In genomic region chr14:77846206-77846605, GRCm38 (mm10) we compare ENCODE assay signal across 28 mouse cellular contexts. TPM values are rescaled to one million over a fixed set of nuclear protein-coding genes. Genes with fewer than 3 reads are reported as not detected.
DNase-seq lines count a peak whose midpoint lies in the region; ATAC-seq lines count a peak whose summit lies in the region.
"Had no signal": no experiment of that assay in that cellular context is flagged by ENCODE, and none has a peak within 500 bp of the region (broad histone marks: within the 10 kb centered on the region; RNA-seq: fewer than 3 reads in every experiment).

No protein-coding gene starts in this region.

- H3K36me3 ChIP-seq in kidney, embryonic 14.5 days (ENCODE audit: control insufficient read depth, insufficient read depth, low read length): no peaks in the 10 kb centered on the region; the same call in 1 of the 2 replicates
- H3K36me3 ChIP-seq in limb, embryonic 12.5 days: no peaks in the 10 kb centered on the region
- H3K36me3 ChIP-seq in limb, embryonic 10.5 days: no peaks in the 10 kb centered on the region
- H3K36me3 ChIP-seq in liver, embryonic 12.5 days: no peaks in the 10 kb centered on the region
- H3K36me3 ChIP-seq: embryonic facial prominence, embryonic 12.5 days; hindbrain, embryonic 10.5 days; intestine, embryonic 15.5 days; liver, embryonic 13.5 days; midbrain, embryonic 10.5 days; neural tube, embryonic 13.5 days had no signal

- no peak overlapping the region for H3K4me3 ChIP-seq in kidney, embryonic 14.5 days (ENCODE audit: low read length)
- H3K4me3 ChIP-seq in limb, embryonic 12.5 days (replicated peaks): no peak overlapping the region
- no peak overlapping the region for H3K4me3 ChIP-seq in limb, embryonic 10.5 days
- H3K4me3 ChIP-seq in liver, embryonic 12.5 days: no peak overlapping the region
- H3K4me3 ChIP-seq: embryonic facial prominence, embryonic 12.5 days; heart, embryonic 13.5 days; hindbrain, embryonic 10.5 days; intestine, embryonic 15.5 days; left cerebral cortex, adult 2 months; liver, embryonic 13.5 days; midbrain, embryonic 10.5 days; myocyte; neural tube, embryonic 13.5 days had no signal

- H3K9me3 ChIP-seq in kidney, embryonic 14.5 days (ENCODE audit: control insufficient read depth, low read length): no peaks in the 10 kb centered on the region
- H3K9me3 ChIP-seq in limb, embryonic 12.5 days: no peaks in the 10 kb centered on the region
- H3K9me3 ChIP-seq in limb, embryonic 10.5 days (replicated peaks): no peaks in the 10 kb centered on the region
- no peaks in the 10 kb centered on the region for H3K9me3 ChIP-seq in liver, embryonic 12.5 days (replicated peaks)
- H3K9me3 ChIP-seq: embryonic facial prominence, embryonic 12.5 days; heart, embryonic 13.5 days; hindbrain, embryonic 10.5 days; intestine, embryonic 15.5 days; liver, embryonic 13.5 days; midbrain, embryonic 10.5 days; neural tube, embryonic 13.5 days had no signal

- no peaks in the 10 kb centered on the region for H3K4me1 ChIP-seq in kidney, embryonic 14.5 days (ENCODE audit: control insufficient read depth, insufficient read depth, low read length)
- no peaks in the 10 kb centered on the region for H3K4me1 ChIP-seq in limb, embryonic 12.5 days (replicated peaks)
- 0 out of 2 replicates have a peak, but pooled peaks cover 9% of the 10 kb centered on the region for H3K4me1 ChIP-seq in limb, embryonic 10.5 days
- no peaks in the 10 kb centered on the region for H3K4me1 ChIP-seq in liver, embryonic 12.5 days
- H3K4me1 ChIP-seq: hindbrain, embryonic 10.5 days; intestine, embryonic 15.5 days; midbrain, embryonic 10.5 days; neural tube, embryonic 13.5 days had no signal

- DNase-seq in kidney, postnatal 10 days: no peak
- no peak for DNase-seq in limb, embryonic 10.5 days (ENCODE audit: low spot score)
- peak; percentile 26 for DNase-seq in thymus, postnatal 14 days
- DNase-seq in thymus, postnatal 4 days: no peak
- peak; percentile 42 for DNase-seq in naive thymus-derived CD4-positive, alpha-beta T cell, adult 2 months (ENCODE audit: low read depth)
- DNase-seq: adrenal gland, postnatal 25 days; cerebellum, adult 8-10 months; cerebellum, postnatal 25 days; heart, postnatal 10 days; kidney, adult 8-10 months; liver, embryonic 13.5 days; lung, adult 18-20 months had no signal

- H3K27ac ChIP-seq in kidney, embryonic 14.5 days (ENCODE audit: low read depth, low read length): peak overlapping the region; percentile 2; the same call in 1 of the 2 replicates
- 0 out of 2 replicates have a peak overlapping the region, but pooled peaks have one; percentile 8 for H3K27ac ChIP-seq in limb, embryonic 12.5 days
- H3K27ac ChIP-seq in limb, embryonic 10.5 days: no peak overlapping the region
- no peak overlapping the region for H3K27ac ChIP-seq in liver, embryonic 12.5 days
- H3K27ac ChIP-seq: embryonic facial prominence, embryonic 12.5 days; heart, embryonic 13.5 days; hindbrain, embryonic 10.5 days; intestine, embryonic 15.5 days; left cerebral cortex, adult 2 months; liver, embryonic 13.5 days; macrophage; midbrain, embryonic 10.5 days; neural tube, embryonic 13.5 days had no signal

- H3K9ac ChIP-seq in kidney, embryonic 14.5 days (ENCODE audit: low read depth, low read length): no peak overlapping the region
- no peak overlapping the region for H3K9ac ChIP-seq in limb, embryonic 12.5 days (replicated peaks)
- no peak overlapping the region for H3K9ac ChIP-seq in liver, embryonic 12.5 days
- H3K9ac ChIP-seq: embryonic facial prominence, embryonic 12.5 days; heart, embryonic 13.5 days; intestine, embryonic 15.5 days; liver, embryonic 13.5 days; neural tube, embryonic 13.5 days had no signal

- ATAC-seq in kidney, embryonic 14.5 days (ENCODE audit: low FRiP score, low TSS enrichment): peak; percentile 76; the same call in 1 of the 2 replicates
- ATAC-seq in limb, embryonic 12.5 days (ENCODE audit: insufficient number of reproducible peaks, insufficient read depth, low FRiP score, low TSS enrichment, low read depth): no peak
- ATAC-seq in liver, embryonic 12.5 days: no peak
- ATAC-seq: forebrain, embryonic 14.5 days; hindbrain, embryonic 16.5 days; intestine, embryonic 15.5 days; lung, postnatal 0 days; midbrain, embryonic 16.5 days had no signal

- H3K27me3 ChIP-seq in kidney, embryonic 14.5 days (ENCODE audit: control insufficient read depth, insufficient read depth, low read length): no peaks in the 10 kb centered on the region
- H3K27me3 ChIP-seq in limb, embryonic 12.5 days: no peaks in the 10 kb centered on the region
- H3K27me3 ChIP-seq in limb, embryonic 10.5 days (ENCODE audit: low read depth, poor library complexity, severe bottlenecking): no peaks in the 10 kb centered on the region
- H3K27me3 ChIP-seq in liver, embryonic 12.5 days (replicated peaks): no peaks in the 10 kb centered on the region
- H3K27me3 ChIP-seq: embryonic facial prominence, embryonic 12.5 days; heart, embryonic 13.5 days; intestine, embryonic 15.5 days; liver, embryonic 13.5 days; neural tube, embryonic 13.5 days had no signal

- WGBS in kidney, embryonic 14.5 days: 38% methylated on average over 4 of the region's 4 CpGs
- WGBS in limb, embryonic 12.5 days: 48% methylated on average over 4 of the region's 4 CpGs
- WGBS in limb, embryonic 10.5 days: 70% methylated on average over 4 of the region's 4 CpGs
- 67% methylated on average over 4 of the region's 4 CpGs for WGBS in liver, embryonic 12.5 days (ENCODE audit: insufficient replicate concordance)

- H3K4me2 ChIP-seq in kidney, embryonic 14.5 days (replicated peaks; ENCODE audit: low read depth, low read length): no peak overlapping the region
- no peak overlapping the region for H3K4me2 ChIP-seq in limb, embryonic 12.5 days
- H3K4me2 ChIP-seq in liver, embryonic 12.5 days: no peak overlapping the region
- H3K4me2 ChIP-seq: embryonic facial prominence, embryonic 12.5 days; heart, embryonic 13.5 days; intestine, embryonic 15.5 days; liver, embryonic 13.5 days; neural tube, embryonic 13.5 days had no signal

RNA-seq across cellular contexts. Expression of gene Dnajc15, which starts 28.7 kb away (rescaled TPM):
- 130 and 169 TPM in 2 replicates for polyA plus RNA-seq in kidney, embryonic 14.5 days (2014; fragmentation: Nextera tagmentation; extraction: Ambion mirVana)
- polyA plus RNA-seq in limb, embryonic 12.5 days (2016; fragmentation: Nextera tagmentation; extraction: Ambion mirVana): 109 and 120 TPM in 2 replicates
- 118 and 131 TPM in 2 replicates for polyA plus RNA-seq in limb, embryonic 10.5 days (2016; fragmentation: Nextera tagmentation; extraction: Ambion mirVana)
- polyA plus RNA-seq in liver, embryonic 12.5 days (2016; fragmentation: Nextera tagmentation; extraction: Ambion mirVana): 60.8 and 62.5 TPM in 2 replicates

RNA-seq across cellular contexts. Expression of gene Epsti1, which starts 57.8 kb away (rescaled TPM):
- polyA plus RNA-seq in kidney, embryonic 14.5 days (2014; fragmentation: Nextera tagmentation; extraction: Ambion mirVana): 0.53 and 0.73 TPM in 2 replicates
- polyA plus RNA-seq in limb, embryonic 12.5 days (2016; fragmentation: Nextera tagmentation; extraction: Ambion mirVana): 0.25 and 0.29 TPM in 2 replicates
- 0.08 TPM in 1 of 2 replicates, not detected in the other for polyA plus RNA-seq in limb, embryonic 10.5 days (2016; fragmentation: Nextera tagmentation; extraction: Ambion mirVana)
- 1.1 and 1.2 TPM in 2 replicates for polyA plus RNA-seq in liver, embryonic 12.5 days (2016; fragmentation: Nextera tagmentation; extraction: Ambion mirVana)
- polyA plus RNA-seq: midbrain, embryonic 10.5 days; midbrain, embryonic 16.5 days had no signal

Comparison
In these comparisons a context has a peak if more than half of its experiments do, and no peak if none do; other contexts are left out.
1. H3K27ac ChIP-seq: peak in kidney, embryonic 14.5 days (single experiment) and limb, embryonic 12.5 days (single experiment); none in limb, embryonic 10.5 days (single experiment) and liver, embryonic 12.5 days (single experiment).
2. DNase-seq: peak in thymus, postnatal 14 days (single experiment) and naive thymus-derived CD4-positive, alpha-beta T cell, adult 2 months (single experiment); none in kidney, postnatal 10 days (single experiment), limb, embryonic 10.5 days (single experiment) and thymus, postnatal 4 days (single experiment).